Mouse (Mus musculus): Measurements from ENCODE around the gene Cdh4.

DNA sequence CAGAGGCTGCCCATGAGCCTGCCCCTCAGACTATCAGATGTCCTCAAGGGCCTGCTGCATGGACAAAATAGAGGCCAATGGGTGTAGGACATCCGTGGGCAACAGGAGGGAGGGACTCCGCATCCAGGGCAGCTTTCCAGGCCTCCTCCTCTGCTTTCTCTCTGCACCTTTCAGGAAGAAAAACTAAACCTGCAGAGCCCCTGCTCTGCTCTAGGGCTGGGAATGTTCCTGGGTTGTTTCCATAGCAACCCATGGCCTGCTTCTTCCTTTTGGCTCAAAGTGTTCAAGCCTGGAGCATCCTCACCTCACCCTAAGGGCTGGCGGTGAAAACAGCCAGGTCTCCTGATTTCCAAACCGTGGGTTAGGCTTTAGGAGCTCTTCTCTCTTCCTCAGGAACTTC is 414.9 kb downstream of the Cdh4 start:
- TF ChIP-seq CTCF (IDR thresholded peaks at IDR 0.05; ENCODE audit: borderline replicate concordance, extremely low read depth, insufficient read depth, insufficient read length) (no peak), POLR2A (IDR thresholded peaks at IDR 0.05; ENCODE audit: borderline replicate concordance, extremely low read depth, insufficient read depth, insufficient read length, poor library complexity, severe bottlenecking) (no peak)

Measured in brain, embryonic 14.5 days (tissue).